Mouse (Mus musculus) heart, postnatal 0 days (tissue): ENCODE measurements around the gene Gsx1. TPM values are rescaled to one million over a fixed set of nuclear protein-coding genes. Genes with fewer than 3 reads are reported as not detected.

ENCODE experiments used
- ATAC-seq: fragments of 200-750 bp; cut with Nextera tagmentation; 2 replicates; pipeline ENCODE4 v1.8.0; 2017; ENCODE audit warnings: low read depth, moderate number of reproducible peaks, moderate library complexity; ENCODE audit not compliant: insufficient read depth
- DNase-seq: peaks from one replicate; pipeline ENCODE4 v3.0.0-alpha.2; 2016; ENCODE audit warnings: low spot score
- H3K27ac ChIP-seq: fragments of 300-500 bp; sonication (generic); 2 replicates; pipeline ENCODE4 v1.5.1; 2014; ENCODE audit warnings: low read depth, mild to moderate bottlenecking
- H3K27me3 ChIP-seq: fragments of 300-500 bp; sonication (generic); 2 replicates; pipeline ENCODE4 v1.6.1; 2014; ENCODE audit warnings: low read length, mixed read lengths; ENCODE audit not compliant: control insufficient read depth, insufficient read depth
- H3K36me3 ChIP-seq: fragments of 300-500 bp; sonication (generic); replicated peaks from 2 replicates; pipeline ENCODE4 v1.6.1; 2014; ENCODE audit warnings: low read length, mixed read lengths; ENCODE audit not compliant: control insufficient read depth, insufficient read depth
- H3K4me1 ChIP-seq: fragments of 300-500 bp; sonication (generic); 2 replicates; pipeline ENCODE4 v1.6.1; 2014; ENCODE audit warnings: antibody characterized with exemption; ENCODE audit not compliant: control insufficient read depth, insufficient read depth
- H3K4me2 ChIP-seq: fragments of 300-500 bp; sonication (generic); 2 replicates; pipeline ENCODE4 v1.6.1; 2014; ENCODE audit warnings: low read depth, mild to moderate bottlenecking, low read length, moderate library complexity
- H3K4me3 ChIP-seq: fragments of 300-500 bp; sonication (generic); 2 replicates; pipeline ENCODE4 v1.5.1; 2014; ENCODE audit warnings: low read depth, low read length
- H3K9ac ChIP-seq: fragments of 300-500 bp; sonication (generic); replicated peaks from 2 replicates; pipeline ENCODE4 v1.6.1; 2014; ENCODE audit warnings: low read depth, low read length, mixed read lengths
- H3K9me3 ChIP-seq: fragments of 300-500 bp; sonication (generic); replicated peaks from 2 replicates; pipeline ENCODE4 v1.6.1; 2016; ENCODE audit warnings: low read length; ENCODE audit not compliant: control insufficient read depth
- CTCF ChIP-seq: IDR thresholded peaks from 2 replicates; pipeline ENCODE4 v1.5.1; 2016; ENCODE audit warnings: antibody characterized with exemption, control low read depth, low read depth
- EP300 ChIP-seq: IDR thresholded peaks from 2 replicates; pipeline ENCODE4 v1.6.1; 2016; ENCODE audit warnings: antibody characterized with exemption, low read depth
- WGBS: fragments of 180-500 bp; shearing (Covaris S2); extraction: QIAGEN DNeasy Blood & Tissue Kit; methylation state at CpG from one replicate; pipeline ENCODE4 v1.1.7; 2014; 5-methylcytosine and 5-hydroxymethylcytosine counted together
- polyA plus RNA-seq: library from polyadenylated mRNA; unstranded; fragments of >200 nt; fragmentation: Nextera tagmentation; extraction: Ambion mirVana; gene quantifications from 2 replicates; pipeline ENCODE4 v1.2.1, GENCODE M21; 2015
- total RNA-seq: library from RNA; depleted of rRNA; stranded (reverse); fragments of >200 nt; gene quantifications from 2 replicates; pipeline ENCODE4 v1.2.3, GENCODE M21; 2014; ENCODE audit warnings: low replicate concordance

The Gsx1 gene
- total and polyA plus RNA-seq, 2 experiments from 2014 or later = not detected

GRCm38 (mm10) chr5:147189836-147190602, 1.5 kb downstream of the Gsx1 start:
- no peak for TF ChIP-seq CTCF
- no peak for TF ChIP-seq EP300
- DNase-seq (no peak), ATAC-seq (no peak)
- WGBS = 2% methylated on average over 39 of the region's 46 CpGs
- H3K4me1 ChIP-seq = peaks cover 12% of the 10 kb centered on the region
- peaks cover 94% of the 10 kb centered on the region for H3K27me3 ChIP-seq
- no peak overlapping the region for H3K27ac ChIP-seq
- H3K4me3 ChIP-seq = no peak overlapping the region
- no peak overlapping the region for H3K9ac ChIP-seq
- H3K9me3 ChIP-seq = no peaks in the 10 kb centered on the region
- no peak overlapping the region for H3K4me2 ChIP-seq
- H3K36me3 ChIP-seq = no peaks in the 10 kb centered on the region

- Histone ChIP-seq H3K27me3 (peaks cover 89% of the 10 kb centered on the region), H3K4me3 (no peak overlapping the region), H3K9me3 (no peaks in the 10 kb centered on the region), H3K9ac (no peak overlapping the region), H3K27ac (no peak overlapping the region), H3K4me2 (no peak overlapping the region), H3K4me1 (peaks cover 12% of the 10 kb centered on the region), H3K36me3 (no peaks in the 10 kb centered on the region)
- DNase-seq (no peak), ATAC-seq (no peak)
- 3% methylated on average over 7 of the region's 7 CpGs for WGBS
- TF ChIP-seq EP300 = no peak
- TF ChIP-seq CTCF = no peak
Observed at GRCm38 (mm10) chr5:147190885-147191284, 2.4 kb downstream of the Gsx1 start.

DNA sequence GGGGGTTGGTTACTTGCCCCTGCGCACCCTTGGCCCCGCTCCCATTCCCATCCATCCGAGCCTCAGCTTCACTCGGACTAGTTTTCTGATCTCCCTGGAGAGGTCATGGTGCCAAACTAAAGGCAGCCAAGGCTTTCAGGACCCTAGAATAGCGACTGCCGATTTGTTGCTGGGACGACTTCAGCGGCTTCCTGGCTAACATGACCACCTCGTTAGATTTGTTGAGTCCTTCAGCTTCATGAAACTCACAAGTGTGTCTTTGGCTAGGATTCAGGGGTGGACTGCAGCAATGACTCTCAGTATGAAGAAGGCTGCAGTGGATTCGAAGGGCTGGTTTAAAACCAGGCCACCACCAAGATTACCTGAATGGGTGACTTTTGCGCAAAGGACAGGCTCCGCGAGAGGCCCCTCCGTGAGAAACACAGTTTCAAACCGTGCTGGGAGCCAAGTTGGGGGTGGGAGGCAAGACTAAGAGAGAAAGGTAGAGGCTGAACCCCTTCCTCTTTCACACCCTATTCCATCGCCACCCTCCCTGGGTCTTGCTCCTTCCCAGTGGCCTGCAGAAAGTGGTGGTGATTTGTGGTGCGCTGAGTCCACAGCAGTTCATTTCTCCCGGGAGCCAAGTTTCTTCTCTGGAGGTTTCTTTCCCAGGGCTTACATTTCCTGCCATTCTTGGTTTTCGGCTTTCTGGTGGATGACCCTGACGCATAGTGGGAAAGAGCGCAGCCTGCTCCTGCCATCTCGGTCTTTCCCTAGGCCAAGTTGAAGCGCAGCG, 3.5 kb downstream of the Gsx1 start:
- no peak overlapping the region for H3K4me3 ChIP-seq
- no peak overlapping the region for H3K4me2 ChIP-seq
- 2% methylated on average over 24 of the region's 24 CpGs for WGBS
- H3K36me3 ChIP-seq = no peaks in the 10 kb centered on the region
- peaks cover 9% of the 10 kb centered on the region for H3K4me1 ChIP-seq
- ATAC-seq = no peak
- H3K9ac ChIP-seq = no peak overlapping the region
- H3K9me3 ChIP-seq = no peaks in the 10 kb centered on the region
- peaks cover 78% of the 10 kb centered on the region for H3K27me3 ChIP-seq
- no peak for DNase-seq
- no peak for TF ChIP-seq CTCF
- TF ChIP-seq EP300 = no peak
- H3K27ac ChIP-seq = no peak overlapping the region

DNA sequence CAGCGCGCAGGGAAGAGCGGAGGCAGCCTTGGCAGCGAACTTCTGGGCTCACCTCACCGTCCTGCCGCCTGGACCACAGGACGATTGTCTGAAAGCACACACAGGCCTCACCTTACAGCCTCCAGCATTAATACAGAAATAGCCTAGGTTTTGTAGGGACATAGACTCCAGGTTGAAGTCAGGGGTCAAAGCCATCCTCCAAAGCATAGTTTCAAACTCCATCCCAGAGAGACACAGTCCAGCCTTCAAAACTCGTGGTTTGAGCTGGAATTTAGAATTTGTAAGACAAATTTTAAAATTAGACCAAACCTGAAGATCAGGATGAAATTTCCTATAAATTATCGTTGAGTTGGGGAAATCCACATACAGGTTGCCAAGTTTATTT, 4.1 kb downstream of the Gsx1 start:
- H3K4me1 ChIP-seq = peaks cover 4% of the 10 kb centered on the region; the same call in 1 of the 2 replicates
- H3K27me3 ChIP-seq = peaks cover 72% of the 10 kb centered on the region
- H3K36me3 ChIP-seq = no peaks in the 10 kb centered on the region
- no peak overlapping the region for H3K9ac ChIP-seq
- no peaks in the 10 kb centered on the region for H3K9me3 ChIP-seq
- no peak for TF ChIP-seq EP300
- TF ChIP-seq CTCF = no peak
- 2% methylated on average over 9 of the region's 9 CpGs for WGBS
- no peak overlapping the region for H3K4me3 ChIP-seq
- ATAC-seq (no peak), DNase-seq (no peak)
- H3K27ac ChIP-seq = no peak overlapping the region
- H3K4me2 ChIP-seq = no peak overlapping the region

GRCm38 (mm10) chr5:147204905-147205304, 16.4 kb downstream of the Gsx1 start:
- ATAC-seq (no peak), DNase-seq (no peak)
- 0 out of 2 replicates have a peak, but pooled peaks cover 5% of the 10 kb centered on the region for H3K9me3 ChIP-seq
- no peak overlapping the region for H3K4me2 ChIP-seq
- no peak for TF ChIP-seq EP300
- TF ChIP-seq CTCF = no peak
- WGBS = 19% methylated on average over 6 of the region's 6 CpGs
- H3K36me3 ChIP-seq = no peaks in the 10 kb centered on the region
- H3K9ac ChIP-seq = no peak overlapping the region
- no peaks in the 10 kb centered on the region for H3K4me1 ChIP-seq
- no peak overlapping the region for H3K4me3 ChIP-seq
- H3K27ac ChIP-seq = no peak overlapping the region
- H3K27me3 ChIP-seq = no peaks in the 10 kb centered on the region
